Mouse (Mus musculus) left cerebral cortex, adult 9 months (tissue): Measurements from ENCODE around the gene Smo.

Source experiments
- DNase-seq, 2 experiments: peaks; one replicate each; pipeline ENCODE4 v3.0.0; 2022; ENCODE audit warnings: low spot score in 2 of 2

Gene Smo

GRCm38 (mm10) chr6:29735336-29735688 lies at the start of gene Smo:
Gene Smo (plus strand): TSS chr6:29735503.
- DNase-seq, result no peak

DNA sequence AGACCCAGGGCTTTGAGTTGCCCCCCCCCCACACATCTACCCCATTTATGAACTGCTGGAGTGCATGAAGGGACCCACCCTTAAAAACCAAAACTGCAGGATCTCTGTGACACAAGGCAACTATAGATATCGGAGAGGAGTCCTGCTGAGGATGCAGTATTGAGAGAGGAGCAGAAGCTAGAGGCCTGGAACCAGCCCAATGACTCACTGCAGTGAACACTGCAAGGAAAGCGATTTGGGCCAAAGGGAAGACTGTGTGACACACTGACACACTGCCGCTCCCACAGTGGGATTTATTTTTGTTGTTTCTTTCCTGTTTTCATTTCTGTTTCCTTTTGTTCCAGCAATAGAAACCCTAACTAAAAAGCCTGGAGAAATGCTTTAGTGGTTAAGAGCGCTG lies 49.4 kb upstream of the Smo start:
- no peak for DNase-seq

DNA sequence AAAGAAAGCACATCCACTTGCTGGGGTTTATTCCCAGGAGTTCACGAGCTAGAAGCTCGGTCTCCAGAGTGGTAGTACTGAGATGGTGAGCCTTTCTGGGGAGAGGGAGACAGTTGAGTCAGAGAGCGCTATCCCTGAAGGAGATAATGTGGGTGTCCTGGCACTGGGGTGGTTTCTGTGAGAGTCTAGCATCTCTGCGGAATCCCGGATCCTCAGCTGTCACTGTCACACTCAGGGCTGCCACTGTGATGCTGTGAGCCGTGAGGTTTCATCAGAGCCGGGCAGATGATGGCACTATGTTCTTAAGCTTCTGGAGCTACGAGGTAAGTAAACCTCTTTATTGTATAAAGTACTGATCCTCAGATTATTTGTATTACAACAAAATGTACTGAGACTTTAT lies 45.8 kb upstream of the Smo start:
- no peak for DNase-seq

- DNase-seq, result peak; percentile 61 to 93
Observed at GRCm38 (mm10) chr6:29693953-29694352, 41.4 kb upstream of the Smo start, which contains the start of gene Tspan33. Gene Tspan33 (plus strand): TSS chr6:29694222.

DNA sequence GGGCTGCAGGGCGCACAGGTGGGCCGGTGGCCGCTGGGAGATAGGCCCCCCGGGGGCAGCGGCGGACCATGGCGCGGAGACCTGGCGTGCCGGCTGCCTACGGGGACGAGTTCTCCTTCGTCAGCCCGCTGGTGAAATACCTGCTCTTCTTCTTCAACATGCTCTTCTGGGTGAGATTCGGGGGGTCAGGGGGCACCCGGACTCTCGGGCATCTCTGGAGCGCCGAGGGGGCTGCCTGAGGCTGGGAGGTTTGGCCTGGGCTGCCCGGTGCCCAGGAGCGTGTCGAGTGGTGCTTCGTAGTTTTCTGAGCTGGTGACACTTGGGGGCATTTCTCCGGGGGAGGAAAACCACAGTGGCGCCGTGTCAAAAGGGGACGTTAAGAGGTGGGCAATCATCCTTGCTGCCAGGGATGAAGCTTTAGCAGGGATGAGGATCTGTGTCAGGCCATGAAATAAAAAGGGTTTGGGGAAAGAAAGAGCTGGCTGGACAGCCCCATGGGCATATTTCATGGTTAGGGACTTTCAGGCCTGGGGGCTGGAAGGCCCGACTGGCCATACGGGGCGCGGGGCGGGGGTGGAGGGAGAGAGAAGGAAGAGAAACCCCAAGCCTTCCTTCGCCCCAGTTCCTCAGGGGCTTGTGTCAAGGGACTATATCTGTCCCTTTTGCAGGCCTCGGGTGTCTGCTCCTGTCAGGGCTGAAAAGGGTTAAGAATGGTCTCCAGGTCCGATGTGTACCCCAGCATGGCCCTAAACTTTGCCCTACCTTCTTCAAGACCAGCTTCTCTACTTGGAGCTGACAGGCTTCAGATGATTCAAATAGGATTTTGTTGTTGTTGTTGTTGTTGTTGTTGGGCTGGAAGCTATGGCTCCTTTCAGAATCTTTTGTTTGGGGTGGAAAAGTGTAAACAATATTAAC lies 40.7 kb upstream of the Smo start:
- no peak for DNase-seq

- no peak for DNase-seq
Observed at GRCm38 (mm10) chr6:29695290-29695674, 40.0 kb upstream of the Smo start.

- no peak for DNase-seq
Observed at GRCm38 (mm10) chr6:29695975-29696374, 39.3 kb upstream of the Smo start.

DNA sequence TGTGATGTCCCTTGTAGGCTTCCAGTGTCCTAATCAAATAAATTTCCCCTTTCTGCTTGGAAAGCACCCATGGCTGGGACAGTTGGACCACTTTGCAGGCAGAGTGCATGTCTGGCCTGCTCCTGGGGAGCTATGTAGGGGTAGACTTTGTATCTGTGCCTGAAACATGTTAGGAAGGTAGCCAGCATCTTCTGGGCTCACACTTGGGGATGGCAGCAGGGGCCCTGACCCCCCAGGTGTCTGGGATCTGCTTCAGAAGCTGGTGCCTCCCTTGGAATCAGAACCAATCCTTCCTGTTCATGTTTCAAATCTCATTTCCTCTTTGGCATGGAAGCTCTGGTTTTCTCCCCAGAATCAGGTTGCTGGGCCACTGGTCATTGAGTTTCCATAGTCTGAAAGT lies 38.2 kb upstream of the Smo start:
- no peak for DNase-seq

DNA sequence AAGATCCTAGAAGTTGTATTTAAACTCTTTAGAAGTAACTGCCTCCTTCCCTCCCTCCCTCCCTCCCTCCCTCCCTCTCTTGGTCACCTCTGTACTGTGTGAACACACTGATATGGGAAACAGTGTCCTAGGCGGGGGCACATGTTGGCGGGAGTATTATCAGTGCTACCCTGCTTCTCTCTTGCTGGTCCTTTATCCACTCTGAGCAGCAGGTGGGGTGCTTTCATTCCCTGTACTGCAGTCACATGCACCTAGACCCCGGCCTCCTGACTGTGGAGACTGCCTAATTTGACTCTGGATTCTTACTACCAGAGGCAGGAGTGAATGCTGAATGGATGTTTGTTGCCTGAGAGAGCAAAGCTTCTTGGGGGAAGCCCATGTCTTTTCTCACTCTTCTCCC lies 37.8 kb upstream of the Smo start:
- DNase-seq, result no peak

GRCm38 (mm10) chr6:29699085-29699745 lies 36.1 kb upstream of the Smo start:
- DNase-seq, result no peak

- DNase-seq, result no peak
Observed at GRCm38 (mm10) chr6:29701051-29701450, 34.3 kb upstream of the Smo start.

- no peak for DNase-seq
Observed at GRCm38 (mm10) chr6:29702126-29702525, 33.2 kb upstream of the Smo start.

GRCm38 (mm10) chr6:29704143-29704542 lies 31.2 kb upstream of the Smo start:
- no peak for DNase-seq

GRCm38 (mm10) chr6:29707902-29708301 lies 27.4 kb upstream of the Smo start:
- DNase-seq, result no peak

- no peak for DNase-seq
Observed at GRCm38 (mm10) chr6:29711318-29711717, 24.0 kb upstream of the Smo start.

GRCm38 (mm10) chr6:29712011-29712584 lies 23.2 kb upstream of the Smo start:
- no peak for DNase-seq

DNA sequence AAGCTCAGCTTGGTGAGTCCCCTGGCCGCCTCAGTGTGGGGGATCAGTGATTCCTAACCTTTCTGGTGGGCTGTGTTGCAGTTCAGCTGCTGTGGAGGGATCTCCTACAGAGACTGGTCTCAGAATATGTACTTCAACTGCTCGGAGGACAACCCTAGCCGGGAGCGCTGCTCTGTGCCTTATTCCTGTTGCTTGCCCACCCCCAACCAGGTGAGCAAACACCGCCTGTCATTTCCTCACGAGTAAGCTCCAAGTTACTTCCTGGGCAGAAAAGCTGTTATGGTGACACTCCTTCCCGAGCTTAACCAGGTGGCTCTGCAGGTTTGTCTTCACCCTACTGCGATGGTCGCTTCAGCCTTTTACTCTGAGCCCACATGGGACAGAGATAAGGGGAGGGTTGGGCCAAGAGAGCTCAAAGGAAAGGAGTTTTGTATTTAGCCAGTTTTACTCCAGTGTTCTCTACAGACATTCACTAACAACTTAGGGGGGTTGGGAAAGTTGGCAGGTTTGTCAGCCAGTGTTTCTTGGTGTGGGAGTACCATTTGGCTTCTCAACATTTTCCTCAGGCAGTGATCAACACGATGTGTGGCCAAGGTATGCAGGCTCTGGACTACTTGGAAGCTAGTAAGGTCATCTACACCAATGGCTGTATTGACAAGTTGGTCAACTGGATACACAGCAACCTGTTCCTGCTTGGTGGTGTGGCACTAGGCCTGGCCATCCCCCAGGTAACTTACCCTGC lies 18.5 kb upstream of the Smo start:
- DNase-seq, result peak in 1 of 2 experiments; percentile 62

GRCm38 (mm10) chr6:29717541-29717940 lies 17.8 kb upstream of the Smo start:
- no peak for DNase-seq

DNA sequence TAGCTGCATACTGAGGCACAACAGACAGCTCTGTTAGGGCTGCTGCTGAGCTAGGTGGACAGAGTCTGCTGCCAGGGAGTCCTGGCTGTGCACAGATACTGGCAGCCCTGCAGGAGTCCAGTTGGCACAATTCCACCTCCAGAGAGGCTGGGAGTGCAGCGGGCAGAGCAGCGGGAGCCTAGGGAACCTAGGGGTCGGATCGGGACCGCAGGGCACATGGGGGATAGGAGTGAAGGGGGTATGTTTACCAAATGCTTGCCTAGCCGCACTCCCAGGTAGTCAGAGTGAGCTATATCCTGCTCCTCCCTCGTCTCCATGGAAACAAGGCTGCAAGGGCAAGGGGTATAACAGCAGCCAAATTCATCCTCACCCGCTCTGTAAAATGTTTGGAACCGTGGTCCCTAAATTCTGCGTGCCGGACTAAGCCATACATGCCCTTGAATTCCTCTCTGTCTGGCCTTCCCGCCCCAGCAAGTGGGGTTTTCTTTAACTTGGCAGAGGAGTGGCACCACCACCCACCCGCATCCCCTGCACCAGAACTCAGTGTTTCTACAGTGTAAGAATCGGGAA lies 17.3 kb upstream of the Smo start:
- no peak for DNase-seq

- DNase-seq, result peak; percentile 40 to 74
Observed at GRCm38 (mm10) chr6:29718894-29719329, 16.4 kb upstream of the Smo start.

GRCm38 (mm10) chr6:29721890-29722289 lies 13.4 kb upstream of the Smo start:
- no peak for DNase-seq
